Mouse (Mus musculus): ENCODE data around the gene Dbh.

DNA sequence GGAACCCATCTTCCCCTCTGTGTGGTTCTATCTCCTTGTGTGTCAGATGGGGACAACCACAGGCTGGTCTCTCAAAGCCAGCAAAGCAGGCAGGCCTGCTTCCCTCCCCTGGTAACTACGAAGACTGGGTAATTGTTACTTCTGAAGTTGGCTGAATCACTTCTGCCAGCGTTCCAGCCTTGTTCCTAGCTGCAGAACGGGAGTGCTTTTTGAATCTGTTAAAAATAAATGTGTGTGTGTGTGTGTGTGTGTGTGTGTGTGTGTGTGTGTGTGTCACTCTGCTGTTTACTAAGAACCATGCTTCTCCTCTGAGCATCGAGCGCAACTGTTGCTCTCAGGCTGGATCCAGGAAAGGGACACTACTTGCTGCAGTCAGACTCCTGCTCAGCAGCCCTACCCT lies 1.2 kb upstream of the Dbh start:
- TF ChIP-seq CTCF (IDR thresholded peaks at IDR 0.05; ENCODE audit: borderline replicate concordance, insufficient read depth, low read length) (no peak), POLR2A (IDR thresholded peaks at IDR 0.05; ENCODE audit: low read depth, low read length) (no peak)
